Mouse (Mus musculus): Measurements from ENCODE around the gene Srpx.

Srpx gene

DNA sequence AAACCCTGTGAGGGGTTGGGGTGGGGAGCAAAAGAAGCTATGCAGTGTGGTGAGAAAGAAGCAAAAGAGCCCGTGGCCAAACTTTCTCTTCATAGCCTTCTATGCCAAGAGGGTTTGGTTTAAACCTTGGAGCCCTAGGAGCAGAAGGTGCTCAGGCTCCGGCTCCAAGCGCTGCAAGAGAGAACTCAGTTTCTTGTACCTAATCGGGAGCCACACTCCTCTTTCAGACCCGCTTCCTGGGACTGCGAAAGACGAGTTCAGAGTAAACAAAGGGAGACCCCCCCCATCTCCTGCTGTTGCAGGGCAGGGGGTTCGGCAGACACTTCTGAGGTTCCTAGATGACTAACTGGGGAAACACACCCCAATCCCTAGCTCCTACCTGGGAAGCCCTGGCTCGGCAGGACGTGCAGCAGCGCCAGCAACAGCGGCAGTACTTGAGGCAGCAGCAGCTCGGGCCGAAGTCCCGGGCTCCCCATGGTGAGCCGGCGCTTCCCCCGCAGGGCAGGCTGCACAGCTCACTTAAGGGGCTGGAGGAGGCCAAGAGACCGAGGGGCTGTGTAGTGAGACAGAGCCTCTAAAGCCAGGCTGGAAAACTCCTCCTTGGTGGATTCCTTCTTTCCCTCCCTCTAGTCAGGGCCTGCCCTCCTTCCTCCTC is at the start of gene Srpx:
Gene Srpx (minus strand): TSS at position 645 of the 655 bp plus-strand sequence.
- DNase-seq (ENCODE audit: low spot score): no peak

DNA sequence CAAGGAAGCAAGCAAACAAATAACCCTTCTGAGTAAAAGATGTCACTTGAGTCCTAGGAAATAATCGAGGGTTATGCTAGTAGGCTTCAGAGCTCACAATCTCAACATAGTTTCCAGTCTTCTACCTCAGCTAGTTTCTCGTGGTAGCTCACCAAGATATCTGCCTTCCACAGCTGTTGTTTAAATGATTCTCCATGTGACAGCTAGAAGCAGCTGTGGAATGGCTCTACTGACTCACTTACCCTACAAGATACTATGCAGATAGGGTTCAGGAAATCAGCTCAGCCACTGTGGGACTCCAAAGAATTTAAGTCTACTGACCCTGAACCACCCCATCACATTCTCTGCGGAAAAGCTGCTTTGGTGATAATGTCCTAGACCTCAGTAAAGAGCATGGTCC is 34.9 kb upstream of the Srpx start:
- DNase-seq (ENCODE audit: low spot score): no peak

DNA sequence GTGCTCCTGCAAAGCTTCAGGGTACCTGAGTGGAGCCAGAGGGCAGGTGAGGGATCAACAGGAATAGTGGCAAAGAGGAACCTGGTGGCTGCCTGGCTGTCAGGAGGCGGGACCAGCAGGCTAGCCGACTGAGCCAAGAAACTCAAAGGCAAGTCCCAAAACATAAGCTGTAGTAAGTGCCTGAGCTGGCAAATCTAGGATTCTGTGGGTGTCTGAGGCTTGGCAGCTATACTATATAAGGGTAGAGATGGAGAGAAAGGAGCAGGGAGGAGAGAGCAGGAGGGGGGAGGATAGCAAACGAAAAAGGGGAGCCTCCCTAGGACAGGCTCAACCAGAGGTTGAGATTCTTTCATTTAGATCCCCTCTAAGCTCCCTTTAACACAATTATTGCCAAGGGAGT is 1.7 kb downstream of the Srpx start:
- peak; percentile 25 for DNase-seq (ENCODE audit: low spot score)

DNA sequence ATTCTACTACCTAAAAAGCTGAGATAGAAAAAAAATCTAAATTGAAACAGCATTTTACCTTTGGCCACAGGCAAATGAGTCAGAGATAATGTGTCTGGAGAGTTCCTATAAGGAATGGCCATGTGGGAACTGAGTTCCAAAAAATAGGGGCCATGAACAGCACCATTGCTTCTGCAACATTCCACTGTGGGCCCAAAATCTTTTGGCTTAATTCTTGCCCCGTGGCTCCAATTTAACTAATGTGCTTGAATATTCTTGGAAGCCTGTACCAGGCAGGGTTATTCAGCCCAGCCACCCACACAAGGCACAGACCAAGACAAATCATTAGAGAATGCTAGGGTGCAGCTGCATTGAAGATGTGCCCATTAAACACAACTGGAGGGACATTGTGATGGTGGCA is 6.8 kb downstream of the Srpx start:
- DNase-seq (ENCODE audit: low spot score): peak; percentile 26

DNA sequence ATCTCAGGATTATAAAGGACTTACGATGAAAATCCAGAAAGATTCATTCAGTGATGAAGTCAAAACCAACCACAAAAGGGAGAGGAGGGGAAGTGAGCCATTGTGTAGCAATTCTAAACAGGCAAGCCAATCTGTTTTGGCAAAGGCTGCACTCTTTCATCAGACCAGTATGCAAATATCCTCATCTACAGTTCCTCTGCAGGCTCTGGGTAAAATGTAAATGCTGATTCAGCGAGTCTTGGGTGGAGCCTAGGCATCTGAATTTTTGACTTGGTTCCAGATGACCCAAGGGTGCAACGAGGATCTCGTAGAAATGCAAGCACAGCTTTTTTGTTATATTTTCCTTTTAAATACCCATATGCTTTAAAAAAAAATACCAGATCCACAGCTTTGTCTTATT is 9.0 kb downstream of the Srpx start:
- peak; percentile 80 for DNase-seq (ENCODE audit: low spot score)

DNA sequence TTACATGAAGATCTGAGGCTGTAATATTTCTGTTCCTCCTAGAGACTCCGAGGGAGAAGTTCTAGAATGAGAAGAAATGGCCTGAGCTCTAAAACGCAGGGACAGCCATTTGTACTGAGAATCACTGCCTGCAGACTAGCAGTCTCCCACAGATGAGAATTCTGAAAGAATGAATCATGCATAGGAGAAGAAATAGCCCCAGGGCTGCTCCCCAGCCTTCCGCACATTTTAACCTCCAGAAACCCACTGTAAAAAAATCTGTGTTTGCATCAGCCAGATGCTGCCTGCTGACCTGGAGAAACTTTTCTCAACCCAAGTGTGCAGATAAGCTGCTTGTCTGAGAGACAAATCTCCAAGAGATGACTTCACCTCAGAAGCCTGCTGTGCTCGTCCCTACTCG is 12.0 kb downstream of the Srpx start:
- peak; percentile 23 for DNase-seq (ENCODE audit: low spot score)

DNA sequence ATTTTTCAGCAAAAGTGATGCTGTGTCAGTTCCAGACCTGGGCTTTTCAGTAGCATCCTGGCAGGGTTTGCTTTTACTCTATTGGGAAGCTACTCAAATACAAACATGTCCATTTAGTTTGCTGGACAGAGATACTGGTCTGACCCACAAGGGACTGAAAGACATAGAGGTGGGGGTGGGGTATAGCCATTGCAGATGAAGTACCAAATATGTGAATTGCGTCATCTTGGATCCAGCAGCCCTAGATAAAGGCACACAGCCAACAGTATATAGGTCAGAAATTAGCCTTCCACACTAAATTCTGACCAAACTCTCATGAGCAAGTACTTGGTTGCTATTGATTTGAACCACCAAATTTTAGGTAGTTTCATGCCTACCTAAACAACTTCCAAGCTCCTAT is 14.8 kb downstream of the Srpx start:
- peak; percentile 63 for DNase-seq (ENCODE audit: low spot score)

DNA sequence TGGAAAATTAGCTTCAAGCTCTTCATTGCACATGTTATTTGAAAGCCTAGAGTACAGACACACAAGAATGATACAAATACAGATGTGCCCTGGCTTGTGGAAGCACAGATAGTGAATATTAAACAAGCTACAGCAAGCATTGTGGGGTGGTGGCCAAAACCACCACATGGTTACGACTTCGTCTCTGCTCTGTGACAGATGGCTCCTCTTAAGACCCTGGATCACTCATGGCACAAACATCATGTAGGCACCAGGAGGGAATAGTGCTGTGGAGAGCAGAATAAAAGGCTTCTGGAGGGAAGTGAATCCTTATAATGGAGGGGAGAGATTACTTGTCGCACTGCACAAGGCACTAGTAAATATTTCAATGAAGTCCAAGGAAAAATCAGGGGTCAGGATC is 21.7 kb downstream of the Srpx start:
- no peak for DNase-seq (ENCODE audit: low spot score)

DNA sequence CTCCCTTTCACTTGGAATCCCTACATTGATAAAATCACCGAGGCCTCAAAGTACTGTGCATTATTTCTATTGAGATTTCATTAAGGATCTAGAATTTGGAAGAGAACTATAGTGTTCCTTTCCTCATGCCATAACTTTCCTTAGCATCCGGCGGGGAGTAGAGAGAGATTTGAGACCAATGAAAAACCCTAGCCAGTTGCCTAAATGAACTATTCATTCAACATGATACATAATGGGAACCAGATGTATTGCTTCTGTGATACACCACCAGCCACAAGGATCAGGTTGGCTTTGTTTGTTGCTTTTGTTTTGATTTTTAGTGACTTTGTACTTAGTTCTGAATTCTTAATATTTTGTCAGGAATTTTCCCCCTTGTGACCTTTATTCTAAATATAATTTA is 37.1 kb downstream of the Srpx start:
- DNase-seq (ENCODE audit: low spot score): no peak

DNA sequence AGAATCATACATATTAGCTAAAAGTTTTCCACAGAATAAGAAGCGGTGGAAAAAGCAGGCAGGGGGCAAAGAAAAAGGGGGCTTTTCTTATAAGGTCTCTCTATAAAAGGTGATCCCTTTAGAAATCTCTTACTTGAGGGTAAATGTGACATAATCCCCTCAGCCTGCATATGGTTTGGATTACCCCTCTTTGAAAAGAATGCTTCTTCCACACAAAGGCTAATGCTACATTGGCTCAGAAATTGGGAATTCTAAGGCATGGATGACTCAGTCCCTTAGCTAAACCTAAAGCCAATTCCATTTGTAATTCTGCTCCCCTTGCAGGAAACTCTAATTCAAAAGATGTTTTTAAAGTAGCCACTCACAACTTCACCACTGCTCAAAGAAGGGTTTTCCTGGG is 37.5 kb downstream of the Srpx start:
- DNase-seq (ENCODE audit: low spot score): no peak

DNA sequence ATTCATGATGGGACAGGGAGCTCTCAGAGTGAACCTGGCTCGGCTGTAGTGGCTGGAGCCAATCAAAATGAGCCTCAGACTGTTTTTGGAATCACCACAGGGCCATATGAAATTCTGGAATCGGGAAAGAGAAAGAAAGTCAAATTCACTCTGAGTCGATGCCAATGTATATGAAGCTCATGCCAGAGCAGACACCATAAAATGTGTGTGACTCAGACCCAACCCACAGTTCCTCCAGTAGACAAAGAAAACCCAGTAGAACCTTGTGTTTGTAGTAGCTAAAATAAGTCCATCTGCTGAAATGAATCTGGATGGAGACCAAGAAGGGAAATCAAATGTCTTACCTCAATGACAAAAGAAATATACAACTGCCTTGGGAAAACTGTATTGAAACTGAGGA is 43.5 kb downstream of the Srpx start:
- DNase-seq (ENCODE audit: low spot score): no peak

DNA sequence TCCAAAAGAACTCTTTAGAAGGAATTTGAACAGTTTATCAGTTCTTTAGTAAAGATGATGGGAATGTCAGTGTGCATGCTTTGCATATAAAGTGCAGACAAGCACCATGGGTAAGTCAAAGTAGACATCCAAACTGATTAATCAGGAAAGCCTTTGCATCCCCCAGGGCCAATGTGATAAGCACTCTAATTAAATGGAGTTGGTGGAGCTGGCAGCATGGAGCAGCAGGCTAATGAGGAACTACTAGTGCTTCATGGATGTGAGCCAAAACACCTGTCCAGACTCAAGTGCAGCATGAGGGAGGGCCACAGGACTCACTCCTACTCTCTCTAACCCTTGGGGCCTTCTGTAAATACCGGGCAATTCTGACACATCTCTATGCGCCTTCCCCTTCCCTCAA is 46.0 kb downstream of the Srpx start:
- DNase-seq (ENCODE audit: low spot score): no peak

DNA sequence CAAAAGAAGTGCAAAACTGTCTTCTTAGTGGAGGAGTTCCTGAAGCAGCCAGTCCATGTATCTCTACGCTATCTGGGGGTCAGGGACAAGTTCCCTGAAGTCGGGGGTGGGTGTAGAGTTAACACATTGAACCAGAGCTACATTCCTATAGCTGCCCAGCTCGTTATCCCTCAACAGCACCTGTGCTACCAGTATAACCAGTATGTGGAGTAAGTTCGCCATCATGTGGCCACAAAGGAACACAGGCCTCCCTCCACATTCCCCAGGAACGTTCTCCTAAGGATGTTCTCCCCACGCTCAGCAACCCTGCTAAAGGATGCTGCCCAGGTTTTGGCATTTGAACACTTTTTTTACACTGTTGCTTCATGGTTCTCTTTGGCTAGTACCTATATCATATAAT is 46.8 kb downstream of the Srpx start:
- peak; percentile 69 for DNase-seq (ENCODE audit: low spot score)

DNA sequence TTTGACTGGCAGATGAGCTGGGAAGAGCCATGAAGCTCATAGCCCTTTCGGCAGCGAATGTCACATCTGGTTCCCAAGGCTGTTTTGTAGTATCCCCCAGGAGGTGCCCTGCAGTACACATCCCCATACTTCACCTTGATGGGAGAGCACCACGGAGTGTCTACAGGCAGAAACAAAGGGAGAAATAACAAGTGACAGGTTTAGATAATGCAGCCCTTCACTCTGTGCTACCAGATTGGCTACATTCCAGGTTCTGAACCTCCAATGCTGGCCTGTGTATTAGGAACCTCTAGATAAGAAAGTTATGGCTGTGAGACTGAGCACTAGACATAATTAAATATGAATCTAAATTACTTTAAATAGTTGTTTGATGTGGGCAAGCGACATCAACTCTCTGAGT is 48.1 kb downstream of the Srpx start:
- no peak for DNase-seq (ENCODE audit: low spot score)

DNA sequence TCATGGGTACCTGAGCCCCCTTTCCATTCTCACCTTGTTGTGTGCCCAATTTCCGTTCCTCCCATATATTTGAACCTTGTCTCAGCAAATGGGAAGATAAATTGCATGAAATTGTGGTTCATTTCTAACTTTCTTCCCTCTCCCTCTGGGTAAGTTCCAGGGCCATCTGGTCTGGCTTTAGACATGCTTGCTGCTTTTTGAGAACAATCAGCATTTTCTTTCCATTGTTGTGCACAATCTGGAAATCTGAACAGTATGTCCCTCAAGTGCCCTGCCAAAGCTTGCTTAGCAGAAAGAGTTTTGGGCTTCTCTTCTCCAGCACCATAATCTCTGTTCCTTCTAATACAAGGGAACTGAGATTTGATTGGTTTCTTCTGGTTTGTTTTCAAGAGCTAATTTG is 53.7 kb downstream of the Srpx start:
- DNase-seq (ENCODE audit: low spot score): peak; percentile 69

DNA sequence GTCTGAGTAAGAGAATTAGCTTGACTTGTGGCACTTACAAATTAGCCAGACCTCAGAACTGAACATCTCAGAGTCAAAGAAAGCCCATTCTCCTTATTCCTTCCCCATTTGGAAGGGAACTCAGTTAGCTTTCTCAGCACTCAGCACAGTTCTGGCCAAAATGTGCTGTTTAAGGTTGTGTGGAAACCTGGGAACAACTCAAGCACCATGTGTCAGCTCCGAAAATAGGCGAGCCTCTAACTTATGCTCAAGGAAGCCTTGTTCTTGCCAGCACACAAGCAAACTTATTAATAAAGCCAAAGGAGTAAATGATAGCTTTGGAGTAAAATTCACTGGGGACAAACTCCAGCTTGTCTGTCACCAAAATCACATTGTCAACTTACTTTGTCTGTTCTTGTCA is 54.1 kb downstream of the Srpx start:
- DNase-seq (ENCODE audit: low spot score): peak; percentile 37

DNA sequence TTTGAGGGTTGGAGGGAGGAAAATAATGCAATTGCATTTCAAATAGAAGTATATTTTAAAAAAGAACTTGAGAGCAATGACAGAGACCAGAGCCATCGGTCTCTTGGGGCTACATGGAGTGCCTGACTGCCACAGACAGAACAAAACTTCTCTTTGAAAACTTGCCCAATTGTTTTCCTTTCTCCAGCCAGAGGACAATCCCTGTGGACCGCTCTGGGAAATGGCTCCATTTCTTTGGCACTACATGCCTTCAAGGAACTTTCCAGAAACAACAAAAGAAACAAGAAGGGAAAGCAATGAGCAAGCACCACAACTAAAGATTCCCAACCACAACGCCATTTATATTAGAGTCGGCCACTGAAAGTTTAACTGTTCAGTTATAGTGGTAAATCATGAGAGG is 55.3 kb downstream of the Srpx start:
- DNase-seq (ENCODE audit: low spot score): peak; percentile 80

DNA sequence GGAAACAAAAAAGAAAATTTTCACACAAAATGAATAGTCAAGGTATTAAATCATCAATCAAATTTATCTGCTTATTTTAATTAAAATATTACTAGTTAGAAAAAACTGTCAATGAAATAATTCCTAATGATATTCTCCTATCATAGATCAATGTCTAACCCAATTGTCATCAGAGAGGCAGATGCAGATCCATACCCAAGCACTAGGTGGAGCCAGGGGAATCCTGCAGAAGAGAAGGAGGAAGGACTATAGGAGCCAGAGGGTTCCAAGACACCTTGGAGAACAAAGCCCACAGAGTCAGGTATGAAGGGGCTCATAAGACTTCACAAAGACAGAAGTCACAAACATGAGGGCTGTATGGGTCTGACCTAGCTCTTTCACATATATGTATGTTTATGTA is 82.8 kb downstream of the Srpx start:
- DNase-seq (ENCODE audit: low spot score): peak; percentile 42

DNA sequence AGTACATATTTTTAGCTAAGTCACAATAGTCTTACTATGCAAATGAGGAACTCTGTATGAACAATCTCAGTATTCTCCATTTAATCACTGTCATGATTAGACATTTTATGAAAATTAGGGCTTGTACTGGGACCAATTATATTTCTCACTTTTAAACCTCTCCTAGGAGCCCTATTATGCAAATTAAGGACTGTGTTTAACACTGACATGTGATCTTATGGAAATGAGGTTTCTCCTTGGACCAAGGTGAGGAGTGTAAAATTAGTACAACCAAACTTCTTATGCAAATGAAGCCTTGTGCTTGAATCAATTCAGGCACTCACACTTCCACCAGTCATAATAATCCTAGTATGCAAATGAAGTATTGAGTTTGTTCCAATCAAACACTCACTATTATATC is 107.3 kb downstream of the Srpx start:
- DNase-seq (ENCODE audit: low spot score): no peak

DNA sequence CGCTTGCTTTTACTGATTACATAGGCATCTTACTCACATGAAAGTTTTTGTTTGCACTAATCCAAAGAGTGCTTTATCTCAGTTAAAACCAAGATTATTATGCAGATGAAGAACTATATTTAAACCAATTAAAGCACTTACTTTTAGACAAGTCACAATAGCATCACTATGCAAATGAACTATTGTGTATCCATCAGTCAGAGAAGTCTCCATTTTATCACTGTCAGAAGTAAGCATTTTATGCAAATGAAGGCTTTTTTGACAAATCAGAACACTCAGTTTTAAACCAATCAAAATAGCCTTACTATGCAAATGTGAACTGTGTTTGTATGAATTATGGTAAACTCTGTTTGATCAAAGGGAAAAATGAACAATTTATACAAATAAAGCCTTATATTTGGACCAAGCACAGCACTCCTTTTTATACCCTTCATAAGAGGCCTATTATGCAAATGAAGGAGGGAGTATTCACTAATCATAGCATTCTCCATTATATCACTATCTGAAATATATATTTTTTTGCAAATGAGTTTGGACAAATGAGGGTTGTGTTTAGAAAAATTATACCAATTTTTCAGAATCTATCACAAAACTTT is 109.7 kb downstream of the Srpx start:
- no peak for DNase-seq (ENCODE audit: low spot score)

DNA sequence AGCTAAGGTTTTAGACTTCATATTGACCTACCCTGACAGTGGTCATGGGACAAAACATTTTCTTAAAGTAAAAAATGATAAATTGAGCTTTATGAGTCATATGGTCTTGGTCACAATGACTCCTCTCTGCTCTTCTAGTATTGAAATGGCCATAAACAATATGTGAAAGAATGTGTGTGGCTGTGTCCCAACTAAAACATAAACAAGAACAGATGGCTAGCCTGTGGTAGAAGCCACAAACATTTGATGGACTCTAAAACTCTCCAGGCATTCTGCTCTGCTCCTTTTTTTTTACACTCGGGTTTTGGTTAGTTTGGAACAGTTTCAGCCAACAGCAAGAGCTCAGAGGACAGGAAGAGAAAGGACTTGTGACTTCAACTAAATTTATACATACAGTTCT is 111.6 kb downstream of the Srpx start:
- DNase-seq (ENCODE audit: low spot score): peak; percentile 22

DNA sequence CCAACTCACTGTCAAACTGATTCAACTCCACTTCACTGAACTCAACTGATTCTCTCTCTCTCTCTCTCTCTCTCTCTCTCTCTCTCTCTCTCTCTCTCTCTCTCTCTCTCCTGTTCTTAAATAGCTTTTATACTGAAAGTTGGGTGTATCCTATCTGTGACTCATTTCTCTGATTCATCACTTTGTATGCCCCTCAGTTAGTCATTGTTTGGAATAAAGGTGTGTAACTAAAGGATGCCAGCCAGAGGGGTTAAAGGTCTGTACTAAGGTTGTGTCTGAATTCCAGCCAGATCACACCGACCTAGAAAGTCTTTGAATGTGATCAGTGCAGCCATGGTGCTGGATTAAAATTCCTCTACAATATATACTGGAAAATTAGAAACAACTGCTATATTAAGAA is 116.8 kb downstream of the Srpx start:
- DNase-seq (ENCODE audit: low spot score): no peak
